Mouse (Mus musculus) spleen, postnatal 0 days (tissue): Measurements from ENCODE around the gene Afdn. TPM values are rescaled to one million over a fixed set of nuclear protein-coding genes. Genes with fewer than 3 reads are reported as not detected.

ENCODE experiments used
- polyA plus RNA-seq: library from polyadenylated mRNA; unstranded; fragments of >200 nt; fragmentation: Nextera tagmentation; extraction: Ambion mirVana; gene quantifications from 2 replicates; pipeline ENCODE4 v1.2.1, GENCODE M21; 2015

Gene Afdn
- 18.6 and 25.5 TPM in 2 replicates for polyA plus RNA-seq

DNA sequence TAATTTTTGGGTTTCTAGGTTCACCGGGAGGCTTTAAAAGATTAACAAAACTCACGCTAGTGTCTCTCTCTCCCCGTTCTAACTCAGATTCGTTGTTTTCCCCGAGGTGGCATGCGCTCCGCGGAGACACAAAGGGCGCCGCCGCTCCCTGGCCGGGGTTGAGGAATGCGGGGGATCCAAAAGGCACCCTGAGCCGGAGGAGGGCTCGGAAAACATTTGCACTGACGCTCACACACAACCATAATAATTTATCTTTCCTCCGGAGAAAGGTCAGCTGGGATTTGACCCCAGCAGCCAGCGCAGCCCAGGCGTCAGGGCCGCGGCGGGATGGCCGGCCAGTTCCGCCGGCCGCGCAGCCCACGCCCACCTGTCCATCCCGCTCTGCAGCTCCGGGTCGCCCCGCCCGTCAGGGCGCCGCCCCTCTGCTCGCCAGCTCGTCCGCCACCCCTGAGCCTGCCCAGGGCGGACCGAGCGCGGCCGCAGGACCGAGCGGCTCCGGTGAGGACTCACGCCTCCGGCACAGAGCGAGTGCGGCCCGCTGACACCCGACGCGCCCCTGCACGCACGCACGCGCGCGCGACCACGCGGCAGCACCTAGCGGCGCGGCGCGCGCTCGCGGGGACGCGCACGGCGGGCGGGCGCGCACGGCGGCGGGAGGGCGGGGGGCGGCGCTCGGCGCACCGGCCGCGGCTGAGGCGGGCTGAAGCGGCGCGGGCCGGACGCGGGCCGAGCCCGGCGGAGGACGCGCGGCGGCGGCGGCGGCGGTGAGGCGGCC is at the start of gene Afdn:
Gene Afdn, plus strand, starts transcription at position 687 of the 775 bp plus-strand sequence.

DNA sequence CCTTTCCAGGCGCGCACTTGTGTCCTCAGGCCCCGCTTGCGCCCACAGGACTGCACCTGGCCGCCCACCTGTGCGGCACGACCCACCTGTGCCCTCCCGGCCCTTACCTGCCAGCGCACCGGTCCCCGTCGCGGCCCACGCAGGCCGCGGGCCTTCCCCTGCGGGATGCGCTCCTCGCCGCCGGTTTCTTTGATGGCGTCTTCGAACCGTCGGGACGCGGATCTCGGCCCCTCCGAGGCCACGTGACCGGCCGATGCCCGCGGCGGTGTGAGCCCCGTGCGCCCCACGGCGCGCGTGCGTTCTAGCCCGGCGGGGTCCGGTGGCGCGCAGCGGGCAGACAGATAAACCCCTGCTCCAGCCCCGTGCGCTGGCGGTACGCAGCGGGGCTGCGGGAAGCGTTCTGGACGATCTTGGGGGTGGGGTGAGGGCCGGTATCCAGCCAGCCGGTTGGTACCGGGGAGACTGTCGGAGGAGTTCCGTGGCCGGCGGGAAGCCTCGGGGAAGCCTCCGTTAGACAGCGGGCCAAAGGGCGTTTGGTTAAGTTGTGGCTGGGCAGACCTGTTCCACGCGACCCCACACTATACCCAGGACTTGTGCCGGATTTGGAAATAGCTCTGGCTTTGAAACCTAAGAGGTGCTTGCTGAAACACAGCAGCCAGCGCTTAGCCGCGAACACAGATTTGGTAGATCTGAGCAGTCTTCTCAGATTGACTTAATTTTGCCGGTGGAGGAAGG is 1.0 kb downstream of the Afdn start, which contains the start of gene Tcte2:
Gene Tcte2, minus strand, starts transcription at position 647 of the 735 bp plus-strand sequence.

DNA sequence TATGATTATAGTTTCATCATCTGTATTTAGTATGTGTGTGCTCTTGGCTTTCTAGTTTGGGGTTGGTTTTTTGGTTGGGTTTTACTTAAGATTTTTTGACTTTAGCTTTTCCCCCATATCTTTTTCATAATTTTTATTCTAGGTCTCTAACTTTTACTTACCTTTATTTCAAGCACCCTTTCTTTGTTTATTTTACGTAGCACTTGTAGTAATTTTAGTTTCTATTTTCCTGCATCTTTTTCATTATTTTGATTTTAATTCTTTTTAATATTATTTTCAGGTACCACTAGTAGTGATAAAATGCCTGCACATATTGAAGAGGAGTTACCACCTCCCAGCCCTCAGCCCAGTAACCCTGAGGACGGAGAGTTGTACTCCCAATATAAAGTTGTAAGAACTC is 187.7 kb downstream of the Afdn start, which contains the start of gene Gm7168:
Gene Gm7168, plus strand, starts transcription at position 301 of the 400 bp plus-strand sequence.

Other genes starting within 250 kb of the Afdn start
- 0.61 and 0.79 TPM in 2 replicates for gene Tcte2, start 1.3 kb downstream of the Afdn start, polyA plus RNA-seq
- not detected in 2 replicates for gene Gm7168, start 187.8 kb downstream of the Afdn start, polyA plus RNA-seq
- gene Gm7356, start 243.2 kb downstream of the Afdn start, polyA plus RNA-seq = not detected in 2 replicates